Mouse (Mus musculus) CH12F3 (cell line): Measurements from ENCODE around the gene Pyurf.

Experiments used
- in situ Hi-C: fragments of 300-500 bp; cut with MboI; formaldehyde crosslinking; loops from 2 replicates; pipeline ENCODE4 v1.14.3; 2020; ENCODE audit warnings: low sequenced_read_pairs

The Pyurf gene

DNA sequence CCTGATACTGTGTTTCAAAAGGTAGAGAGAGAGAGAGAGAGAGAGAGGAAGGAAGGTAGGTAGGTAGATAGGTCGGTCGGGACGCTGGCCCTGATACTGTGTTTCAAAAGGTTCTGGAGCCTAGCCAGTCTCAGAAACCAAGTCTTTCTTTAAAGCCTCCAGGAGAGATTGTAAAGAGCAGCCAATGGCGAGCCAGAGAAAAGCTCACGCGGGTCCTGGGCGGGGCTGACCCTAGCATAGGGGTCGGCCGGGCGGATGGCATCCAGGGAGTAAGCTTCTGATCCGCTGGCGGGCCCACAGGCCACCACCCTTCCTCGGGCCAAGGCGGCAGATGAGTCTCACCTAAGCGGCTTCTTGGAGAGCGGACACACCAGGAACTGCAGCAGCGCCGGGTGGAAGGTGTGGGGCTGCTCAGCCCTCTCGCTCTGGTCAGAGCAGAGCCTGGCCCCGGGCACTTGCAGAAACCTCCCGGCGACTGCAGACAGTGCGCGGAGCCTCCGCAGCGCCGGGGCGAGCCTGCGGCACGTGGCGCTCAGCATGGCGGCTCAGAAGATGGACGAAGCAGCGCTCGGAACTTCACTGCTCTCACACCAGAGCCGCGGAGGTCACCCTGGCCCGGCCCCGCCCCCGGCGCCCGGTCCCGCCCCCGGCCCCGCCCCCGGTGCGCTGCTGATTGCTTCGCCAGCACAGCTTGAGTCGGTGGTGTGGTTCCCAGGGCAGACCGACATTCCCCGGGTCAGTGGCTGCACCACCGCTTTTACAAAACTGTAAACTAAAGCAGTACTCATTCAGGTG lies at the start of gene Pyurf:
Pyurf (minus strand) TSS at position 612 of the 795 bp plus-strand sequence.
- in situ Hi-C loops = no loop called here

DNA sequence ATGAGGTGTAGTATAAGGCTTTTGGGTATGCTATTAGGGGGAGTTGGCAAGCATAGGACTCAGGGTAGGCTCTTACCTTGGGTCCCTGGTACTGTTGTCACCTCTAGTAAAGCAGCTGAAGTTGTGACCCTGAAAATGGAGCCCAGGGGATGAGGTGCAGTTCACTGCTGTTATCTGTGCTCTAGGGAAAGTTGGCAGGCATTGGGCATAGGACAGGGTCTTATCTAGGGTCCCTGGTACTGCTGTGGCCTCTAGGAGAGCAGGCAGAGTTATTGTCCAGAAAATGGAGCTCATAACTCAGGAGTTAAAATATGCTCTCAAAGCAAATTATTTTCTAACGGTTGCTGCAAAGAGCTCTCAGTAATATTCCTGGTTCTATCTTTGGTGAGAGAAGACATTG lies 29.5 kb upstream of the Pyurf start:
- in situ Hi-C loops = no loop called here

DNA sequence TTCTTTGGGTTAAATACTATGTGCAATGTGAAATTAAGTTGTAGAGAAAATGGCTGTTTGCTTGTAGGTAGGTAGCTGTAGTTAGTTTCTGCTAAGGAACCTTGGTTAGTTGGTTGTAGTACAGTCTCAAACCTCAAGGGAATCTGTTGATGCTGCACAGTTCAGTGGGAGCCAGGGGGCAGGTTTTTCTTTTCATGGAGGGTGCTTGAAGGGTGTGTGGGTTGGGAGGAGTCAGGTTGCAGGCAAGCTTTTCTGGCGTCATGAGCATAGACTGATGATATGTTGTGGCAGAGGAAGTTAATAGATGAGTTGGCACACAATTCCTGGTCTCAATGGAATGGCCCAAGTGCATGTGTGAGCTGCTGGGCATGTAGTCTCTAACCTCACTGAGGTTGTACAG lies 19.8 kb upstream of the Pyurf start:
- in situ Hi-C loops = no loop called here

DNA sequence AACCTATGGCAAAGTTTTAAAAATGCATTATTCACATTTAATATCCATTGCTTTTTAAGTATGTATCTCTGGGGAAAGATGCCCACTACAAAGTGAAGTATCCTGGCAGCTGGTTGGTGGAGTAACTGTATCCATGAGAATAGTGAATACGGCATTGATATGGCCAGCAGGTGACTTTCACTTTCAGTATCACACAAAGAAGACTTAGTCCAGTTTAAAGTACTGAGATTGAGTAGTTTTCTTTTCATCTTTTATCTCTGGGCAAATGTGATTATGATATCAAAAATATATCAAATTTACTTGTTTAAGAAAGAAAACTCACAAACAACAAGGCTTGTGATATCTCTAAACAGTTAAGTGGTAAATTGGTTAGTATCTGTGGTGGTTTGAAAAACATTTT lies 14.8 kb upstream of the Pyurf start:
- in situ Hi-C loops = no loop called here

DNA sequence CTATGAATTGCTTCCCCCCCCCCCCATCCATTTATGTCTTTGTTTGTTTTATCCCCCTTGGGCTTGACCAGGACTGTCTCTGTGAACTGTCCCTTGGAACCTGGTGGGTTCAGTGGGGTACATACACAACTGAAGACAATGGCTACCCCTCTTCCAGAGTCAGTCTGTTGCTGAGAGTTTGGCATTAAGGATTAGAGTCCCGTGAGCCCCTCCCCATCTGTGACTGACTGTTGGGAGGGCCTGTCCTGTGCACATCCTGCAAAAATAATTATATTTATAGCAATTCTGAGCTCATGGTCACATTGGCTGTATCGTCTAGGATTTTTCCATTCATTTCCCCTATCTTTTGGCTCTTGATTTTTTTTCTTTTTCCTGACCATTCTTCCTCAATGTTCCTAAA lies 11.8 kb upstream of the Pyurf start:
- in situ Hi-C loops = no loop called here

DNA sequence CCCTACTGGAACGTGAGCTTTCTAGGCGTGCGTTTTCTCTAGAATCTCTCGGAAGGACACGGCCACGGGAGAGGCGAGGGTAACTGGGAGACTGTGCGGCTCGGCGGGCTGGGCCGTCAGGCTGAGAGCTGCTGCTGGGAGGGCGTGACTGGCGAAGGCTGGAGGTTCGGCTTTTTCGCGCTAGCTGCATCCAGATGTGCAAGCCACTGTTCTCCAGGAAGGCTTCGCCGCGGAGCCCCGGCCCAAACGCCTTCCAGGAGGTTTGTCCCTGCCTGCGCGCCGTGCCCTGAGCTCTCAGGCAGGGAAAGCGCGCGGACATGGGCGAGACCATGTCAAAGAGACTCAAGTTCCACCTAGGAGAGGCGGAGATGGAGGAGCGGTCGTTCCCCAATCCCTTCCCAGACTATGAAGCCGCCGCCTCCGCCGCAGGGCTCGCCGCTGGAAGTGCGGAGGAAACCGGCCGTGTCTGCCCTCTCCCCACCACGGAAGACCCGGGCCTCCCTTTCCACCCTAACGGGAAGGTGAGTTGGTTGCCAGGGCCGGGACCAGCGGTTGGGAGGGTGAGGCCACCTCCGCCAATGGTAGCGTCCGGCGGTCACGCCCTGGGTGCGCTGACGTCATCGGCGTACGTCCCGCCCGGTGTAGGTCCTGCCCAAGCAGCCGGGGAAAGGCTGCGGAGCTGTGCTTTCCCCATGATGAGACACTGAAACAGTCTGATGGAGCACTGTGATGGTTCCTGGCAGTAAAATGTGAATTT lies 11.0 kb upstream of the Pyurf start:
- in situ Hi-C loops = no loop called here

DNA sequence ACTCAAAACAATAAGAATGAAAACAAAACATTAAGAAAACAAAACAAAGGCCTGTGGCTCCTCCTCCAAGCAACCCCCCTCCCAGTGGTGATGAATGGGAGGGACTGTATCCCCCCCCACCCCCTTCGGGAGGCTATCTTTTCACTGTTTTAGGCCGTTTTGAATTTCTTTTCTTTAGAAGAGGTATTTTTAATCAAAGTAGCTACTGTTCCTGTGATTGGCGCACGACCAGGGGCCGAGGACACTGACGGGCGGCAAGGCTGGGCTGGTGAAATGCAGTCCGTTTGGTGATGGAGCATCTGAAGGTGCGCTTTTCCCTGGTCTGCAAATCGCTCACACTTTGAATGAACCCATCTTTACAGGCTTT lies 10.5 kb upstream of the Pyurf start, which contains the start of gene Lancl2:
Lancl2 (plus strand) TSS at position 165 of the 367 bp plus-strand sequence.
- in situ Hi-C loops = no loop called here

DNA sequence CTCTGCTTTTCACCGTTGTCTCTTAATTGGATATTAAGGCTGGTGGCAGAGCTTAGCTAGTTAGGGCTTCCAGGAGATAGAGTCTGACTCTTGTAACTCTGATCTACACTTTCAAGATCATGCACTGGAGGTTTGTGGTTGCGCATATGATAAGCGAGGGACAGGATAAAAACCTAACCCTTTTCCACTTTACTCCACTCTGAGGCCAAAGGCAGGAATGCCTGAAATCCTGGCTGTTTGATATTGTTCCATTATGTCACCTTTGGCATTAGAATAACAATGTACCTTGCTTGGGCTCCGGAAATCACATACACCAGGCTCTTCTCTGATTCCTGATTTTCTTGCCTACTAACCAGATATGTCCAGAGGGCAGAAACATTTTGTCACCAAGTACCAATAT lies 9.8 kb upstream of the Pyurf start:
- in situ Hi-C loops = no loop called here

DNA sequence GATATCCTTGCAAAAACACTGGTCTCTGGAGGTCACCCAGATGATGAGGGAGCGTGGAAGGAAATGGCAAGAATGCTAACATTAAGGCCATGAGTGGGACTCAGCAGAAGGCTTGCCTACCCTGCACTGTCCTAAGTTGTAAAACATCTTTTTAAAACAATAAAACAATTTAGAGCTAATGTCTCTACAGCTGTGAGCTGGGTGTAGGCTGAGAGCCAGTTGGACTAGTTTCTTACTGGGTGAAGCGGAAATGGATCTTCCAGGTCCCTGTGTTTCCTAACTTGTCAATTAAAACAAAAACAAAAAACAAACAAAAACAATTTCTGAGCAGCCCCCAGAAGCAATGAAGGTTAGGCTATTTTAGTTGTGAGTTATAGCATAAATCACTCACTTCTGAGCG lies 1.2 kb upstream of the Pyurf start:
- in situ Hi-C loops = no loop called here

DNA sequence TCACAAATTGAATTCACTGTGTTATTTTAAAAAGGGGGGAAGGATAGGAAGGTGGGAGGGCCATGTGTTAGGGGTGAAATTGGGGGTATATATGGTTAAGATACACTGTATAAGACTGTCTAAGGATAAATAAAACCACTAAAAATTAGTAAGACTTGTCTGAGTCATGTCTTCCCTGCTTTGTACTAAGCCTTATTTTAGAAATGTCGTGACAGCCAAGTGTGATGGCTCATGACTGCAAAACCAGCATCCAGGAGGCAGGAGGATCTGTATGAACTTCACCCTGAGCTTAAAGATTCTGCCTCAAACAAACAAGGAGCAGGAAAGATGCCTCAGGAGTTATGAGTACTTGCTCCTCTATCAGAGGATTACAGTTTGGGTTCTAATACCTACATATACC lies 7.7 kb downstream of the Pyurf start:
- in situ Hi-C loops = no loop called here

DNA sequence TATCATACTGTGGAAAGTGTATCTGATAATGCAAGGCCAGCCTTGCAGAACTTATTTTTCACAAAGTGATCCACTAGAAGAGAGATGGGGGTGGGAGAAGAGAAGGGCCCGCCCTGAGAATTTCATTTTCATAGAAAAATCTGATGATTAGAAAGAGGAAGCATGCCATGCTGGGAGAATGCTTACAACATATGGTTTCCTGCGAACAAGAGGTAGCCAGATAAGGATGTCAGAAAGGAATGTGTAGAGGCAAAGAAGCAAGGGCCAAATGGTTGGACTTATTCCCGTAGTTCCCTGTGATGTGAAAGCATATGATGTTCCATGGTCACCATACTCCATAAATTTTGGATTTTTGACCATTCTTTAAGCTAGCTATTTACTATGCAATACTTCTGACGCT lies 30.6 kb downstream of the Pyurf start:
- in situ Hi-C loops = no loop called here

DNA sequence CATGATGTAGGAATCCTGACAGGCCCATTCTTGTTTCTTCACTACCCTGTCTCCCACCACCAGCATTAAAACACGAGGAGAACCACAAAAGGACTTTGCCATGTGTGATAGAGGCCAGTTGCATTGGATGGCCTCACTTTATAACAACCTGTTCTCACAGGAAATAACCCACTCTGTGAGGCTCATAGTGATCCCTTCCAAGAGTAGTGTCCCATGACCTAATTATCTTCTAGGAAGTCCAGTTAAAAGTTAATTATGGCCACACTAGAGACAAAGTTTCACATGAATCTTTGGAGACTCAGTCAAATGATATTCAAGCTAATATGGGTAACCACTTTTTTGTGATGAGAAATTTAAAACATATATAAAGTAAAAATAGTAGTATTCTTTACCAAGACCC lies 44.6 kb downstream of the Pyurf start:
- in situ Hi-C loops = no loop called here

DNA sequence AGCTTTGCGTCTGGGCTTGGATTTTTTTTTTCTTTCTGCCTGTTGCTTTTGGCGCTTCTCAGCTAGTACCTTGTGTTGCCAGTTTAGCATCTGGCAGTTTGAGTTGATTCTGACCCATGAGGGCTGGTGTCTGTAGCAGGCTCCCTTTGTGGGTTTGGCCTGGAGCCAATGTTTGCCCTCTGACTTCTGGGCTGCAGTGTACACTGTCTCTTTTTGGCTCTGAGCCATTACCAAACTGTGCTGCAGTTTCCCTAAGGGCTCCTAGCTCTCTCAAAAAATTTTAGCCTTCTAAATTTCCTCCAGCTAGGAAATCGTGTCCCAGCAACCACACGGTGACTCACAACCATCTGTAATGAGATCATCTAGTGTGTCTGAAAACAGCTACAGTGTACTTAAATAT lies 50.1 kb downstream of the Pyurf start:
- in situ Hi-C loops = no loop called here

DNA sequence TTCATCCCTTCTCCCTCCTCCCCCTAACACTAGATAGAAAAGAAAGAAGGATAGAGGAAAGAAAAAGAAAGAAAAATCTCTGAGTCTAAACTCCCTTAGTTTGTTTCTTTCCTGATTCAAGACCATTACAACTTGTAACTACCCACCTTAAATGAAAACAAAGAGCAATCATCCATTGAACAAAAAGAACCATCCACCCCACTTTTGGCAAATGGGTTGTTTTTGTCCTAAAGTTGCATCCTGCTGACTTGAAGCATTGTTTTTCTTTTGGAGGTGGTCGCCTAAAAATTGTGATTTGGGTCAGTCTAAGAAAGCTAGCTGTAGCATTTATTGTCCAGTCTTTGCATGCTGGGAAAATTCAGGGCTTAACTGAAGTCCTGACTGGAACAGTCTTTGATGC lies 52.3 kb downstream of the Pyurf start:
- in situ Hi-C loops = no loop called here
